Mouse (Mus musculus) hematopoietic stem cell, adult 5-6 weeks (primary cell): ENCODE results near the gene Hbs1l. TPM values are rescaled to one million over a fixed set of nuclear protein-coding genes. Genes with fewer than 3 reads are reported as not detected.
A peak's percentile ranks its signal among the peaks of the same experiment; 100 is the strongest.

Experiments
- ATAC-seq, 2 experiments: fragments of 125-278 bp in 1 of 2; replicated peaks in 1 of 2; 2 replicates each; pipeline ENCODE4 v1.8.0; 2016 to 2017; ENCODE audit warnings: inconsistent platforms in 2 of 2, mild to moderate bottlenecking in 2 of 2, moderate number of reproducible peaks in 2 of 2, low read depth in 1 of 2, moderate TSS enrichment in 1 of 2; ENCODE audit not compliant: low FRiP score in 2 of 2, poor library complexity in 2 of 2, severe bottlenecking in 2 of 2, insufficient read depth in 1 of 2, low TSS enrichment in 1 of 2
- total RNA-seq: library from RNA; stranded (forward); fragments of 172-1452, 232-1000 nt; gene quantifications from 2 replicates; pipeline ENCODE4 v1.2.3, GENCODE M21; 2017

Hbs1l gene
- total RNA-seq, 1 experiment from 2014 or later, result 72.4 TPM

DNA sequence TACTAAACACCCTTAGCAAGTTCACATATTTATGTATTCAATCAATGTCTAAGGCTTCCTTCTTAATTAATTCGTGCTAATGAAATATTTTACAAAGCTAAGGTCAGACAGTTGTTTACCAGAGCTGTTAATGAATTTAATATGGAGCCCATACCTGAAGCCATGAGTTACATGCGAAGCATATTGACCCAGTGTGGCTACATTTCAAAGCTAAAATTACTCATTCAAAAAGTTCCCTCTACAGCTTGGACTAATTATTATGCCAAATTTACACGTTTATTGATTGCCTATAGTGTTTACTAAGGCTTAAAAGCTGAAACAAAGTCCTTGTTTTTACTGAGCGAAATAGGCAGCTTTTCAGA lies 401 bp upstream of the Hbs1l start:
- ATAC-seq, result no peak

DNA sequence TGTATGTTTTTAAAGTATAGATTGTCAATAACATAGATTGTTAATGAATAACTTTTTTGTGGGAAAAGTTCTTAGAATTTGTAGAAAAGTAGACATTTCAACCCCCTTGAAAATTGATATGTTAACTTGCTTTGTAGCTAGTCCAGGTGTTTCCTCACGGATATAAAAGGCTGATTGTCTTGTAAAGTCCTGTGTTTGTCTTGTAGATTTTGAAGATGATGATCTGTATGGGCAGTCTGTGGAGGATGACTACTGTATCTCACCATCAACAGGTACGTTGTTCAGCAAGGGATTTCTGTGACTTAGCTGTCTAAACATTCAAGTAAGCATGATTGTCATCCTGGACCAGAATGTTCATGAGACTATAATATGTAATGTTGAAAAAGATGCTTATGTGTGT lies 3.2 kb downstream of the Hbs1l start:
- no peak for ATAC-seq

DNA sequence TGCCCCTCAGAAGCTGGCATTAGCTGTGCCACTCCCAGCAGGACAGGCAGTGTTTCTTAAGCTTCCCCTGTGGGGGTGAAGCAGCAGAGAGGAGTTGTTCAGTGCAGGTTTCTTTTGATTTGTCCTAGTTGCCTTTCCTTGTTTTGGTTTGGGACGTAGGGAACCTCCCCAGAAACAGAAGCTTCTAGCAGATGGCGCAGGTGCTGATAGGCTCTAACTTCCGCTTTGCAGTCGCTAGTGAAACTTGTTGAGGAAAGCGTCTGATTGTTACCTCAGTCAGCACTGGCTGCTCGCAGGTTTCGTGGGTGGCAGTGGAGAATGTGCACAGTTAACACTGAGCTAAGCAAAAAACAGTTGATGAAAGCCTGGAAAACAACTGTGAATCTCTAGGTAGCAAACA lies 6.0 kb downstream of the Hbs1l start:
- no peak for ATAC-seq

DNA sequence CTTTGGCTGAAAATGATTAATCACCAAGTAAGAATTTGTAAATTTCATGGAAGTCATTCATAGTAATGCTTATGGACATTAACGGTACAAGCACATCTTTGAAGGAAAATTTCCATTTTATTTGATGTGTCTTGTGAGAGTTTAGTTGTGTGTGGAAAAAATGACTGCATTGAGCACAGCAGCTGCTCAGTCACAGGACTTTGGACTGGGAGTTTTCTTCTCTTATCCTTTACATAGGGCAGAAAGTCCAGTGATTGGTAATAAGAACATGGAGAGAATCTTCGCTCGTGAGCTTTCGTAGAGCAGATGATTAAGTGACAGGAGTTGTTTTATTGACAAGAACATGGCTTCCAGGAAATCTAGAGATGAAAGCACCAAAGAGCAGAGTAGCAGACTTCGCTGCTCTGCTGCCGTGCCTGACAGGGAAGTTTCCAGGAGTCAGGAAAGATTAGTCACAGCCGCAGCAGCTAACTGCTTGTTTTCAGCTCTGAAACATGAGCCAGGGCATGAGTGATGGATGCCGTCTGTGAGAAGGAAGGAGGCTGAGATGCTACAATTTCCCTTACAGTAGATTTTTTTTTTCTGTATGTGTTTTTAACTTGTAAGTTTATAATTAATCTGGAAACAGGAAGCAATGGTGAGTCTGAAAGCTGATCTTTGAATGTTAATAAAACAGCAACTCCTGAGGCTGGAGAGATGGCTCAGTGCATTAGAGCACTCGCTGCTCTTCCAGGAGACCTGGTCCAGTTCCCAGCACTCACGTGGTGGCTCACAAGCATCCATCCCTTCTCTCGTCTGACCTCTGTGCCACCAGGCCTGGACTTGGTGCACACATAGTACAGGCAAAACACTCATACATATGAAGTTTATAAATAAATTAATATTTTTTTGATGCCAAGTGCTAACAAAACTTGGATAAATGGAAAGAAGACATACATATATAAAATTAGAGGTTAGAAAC lies 9.2 kb downstream of the Hbs1l start:
- ATAC-seq, result no peak

DNA sequence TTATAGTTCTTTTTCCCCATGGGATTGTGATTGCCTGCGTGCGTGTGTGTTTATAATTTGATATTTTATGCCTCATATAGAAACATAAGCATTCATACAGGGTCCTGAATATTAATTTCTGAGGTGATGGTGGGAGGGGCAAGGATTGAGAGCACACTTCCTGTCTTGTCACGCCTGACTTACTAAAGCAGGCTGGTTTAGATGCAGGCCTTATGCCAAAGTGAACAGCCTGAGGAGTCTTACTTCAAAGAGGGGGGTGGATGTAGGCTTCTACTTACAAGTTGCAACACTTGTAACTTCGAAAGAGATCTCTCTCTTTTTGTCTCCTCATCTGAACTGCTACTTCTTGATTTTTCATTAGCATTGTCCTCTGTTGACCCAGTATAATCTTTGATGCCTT lies 18.0 kb downstream of the Hbs1l start:
- no peak for ATAC-seq

DNA sequence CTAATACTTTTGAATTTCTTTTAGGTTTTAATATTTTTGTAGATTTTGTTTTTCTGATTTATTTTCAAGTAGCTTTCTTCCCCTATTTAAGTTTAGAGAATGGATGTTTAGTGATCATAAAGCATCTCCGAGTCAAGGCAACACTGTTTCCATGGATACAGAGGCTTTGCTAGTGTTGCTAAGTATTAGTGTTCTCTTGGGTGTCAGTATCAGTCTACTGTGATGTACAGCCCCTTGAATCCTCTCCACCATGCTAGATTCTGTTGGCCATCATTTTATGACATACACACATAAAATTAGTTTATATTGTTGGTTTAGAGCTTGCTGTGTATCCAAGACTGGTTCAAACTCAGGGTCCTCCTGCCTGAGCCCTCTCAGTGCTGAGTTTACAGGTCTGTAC lies 20.3 kb downstream of the Hbs1l start:
- ATAC-seq, result no peak

DNA sequence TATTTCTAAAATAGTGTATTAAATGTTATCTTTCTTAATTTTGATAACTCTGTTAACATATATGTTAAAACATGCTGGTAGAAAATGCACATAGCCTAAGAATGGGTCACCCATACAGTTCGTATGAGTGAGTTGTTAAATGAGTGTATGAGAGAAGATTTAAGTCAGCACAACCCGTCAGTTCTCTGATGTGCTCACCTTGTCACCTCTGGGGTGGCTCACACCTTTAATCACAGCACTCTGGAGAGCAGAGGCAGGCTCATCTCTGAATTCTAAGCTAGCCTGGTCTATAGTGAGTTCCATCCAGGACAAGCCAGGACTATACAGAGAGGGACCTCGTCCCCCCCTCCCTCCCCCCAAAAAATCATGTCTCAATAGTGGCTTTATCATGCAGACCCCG lies 22.5 kb downstream of the Hbs1l start:
- ATAC-seq, result no peak

DNA sequence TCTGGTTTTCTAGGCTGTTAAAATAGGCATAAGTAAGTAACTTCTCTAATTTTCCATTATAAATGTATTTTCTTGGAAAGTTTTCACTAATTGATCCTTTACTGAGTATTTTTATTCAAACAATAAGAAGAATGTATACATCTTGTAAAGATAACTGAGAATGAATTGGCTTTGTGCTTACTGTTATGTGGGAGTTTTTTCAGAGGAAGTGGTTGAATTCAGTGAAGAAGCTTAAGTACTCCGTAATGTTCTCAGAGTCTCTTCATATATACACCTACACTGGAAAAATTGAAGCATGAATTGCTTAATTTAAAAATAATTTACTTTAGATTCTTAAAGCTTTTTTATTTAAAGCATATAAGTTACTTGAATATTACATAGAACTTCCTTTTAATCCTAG lies 23.2 kb downstream of the Hbs1l start:
- ATAC-seq, result no peak

DNA sequence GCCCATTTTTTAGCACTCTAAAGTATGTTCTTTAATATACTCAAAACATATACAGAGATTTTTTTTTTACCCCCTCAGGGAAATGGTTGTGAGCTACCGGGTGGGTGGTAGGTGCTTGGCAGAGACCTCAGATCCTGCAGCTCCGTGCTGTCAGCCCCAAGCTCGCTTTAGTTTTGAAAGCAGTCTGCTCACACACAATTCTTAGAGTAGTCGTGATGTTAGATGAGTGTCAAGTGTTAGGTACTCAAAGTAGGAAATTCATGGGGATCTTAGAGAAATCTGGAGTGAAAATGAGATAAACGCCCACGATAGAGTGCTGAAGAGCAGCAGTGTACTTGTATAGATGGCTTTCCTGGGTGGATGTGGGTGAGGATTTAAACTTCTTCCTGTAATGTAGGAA lies 24.8 kb downstream of the Hbs1l start:
- ATAC-seq, result no peak

DNA sequence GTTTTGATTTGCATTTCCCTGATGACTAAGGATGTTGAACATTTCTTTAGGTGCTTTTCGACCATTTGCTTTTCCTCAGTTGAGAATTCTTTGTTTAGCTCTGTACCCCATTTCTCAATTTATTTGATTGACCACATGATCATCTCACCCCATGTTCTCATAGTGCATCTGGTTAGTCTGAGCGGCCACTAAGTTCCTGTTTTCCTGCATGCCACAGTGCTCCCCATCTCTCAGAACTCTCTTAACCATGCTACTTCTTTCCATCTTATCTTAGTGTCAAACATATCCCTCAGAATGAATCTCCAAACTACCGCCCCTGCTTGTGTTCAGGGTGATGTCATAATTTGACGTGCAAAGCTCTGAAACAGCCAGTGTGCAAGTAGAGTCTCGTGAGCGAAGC lies 30.6 kb downstream of the Hbs1l start:
- ATAC-seq, result no peak

DNA sequence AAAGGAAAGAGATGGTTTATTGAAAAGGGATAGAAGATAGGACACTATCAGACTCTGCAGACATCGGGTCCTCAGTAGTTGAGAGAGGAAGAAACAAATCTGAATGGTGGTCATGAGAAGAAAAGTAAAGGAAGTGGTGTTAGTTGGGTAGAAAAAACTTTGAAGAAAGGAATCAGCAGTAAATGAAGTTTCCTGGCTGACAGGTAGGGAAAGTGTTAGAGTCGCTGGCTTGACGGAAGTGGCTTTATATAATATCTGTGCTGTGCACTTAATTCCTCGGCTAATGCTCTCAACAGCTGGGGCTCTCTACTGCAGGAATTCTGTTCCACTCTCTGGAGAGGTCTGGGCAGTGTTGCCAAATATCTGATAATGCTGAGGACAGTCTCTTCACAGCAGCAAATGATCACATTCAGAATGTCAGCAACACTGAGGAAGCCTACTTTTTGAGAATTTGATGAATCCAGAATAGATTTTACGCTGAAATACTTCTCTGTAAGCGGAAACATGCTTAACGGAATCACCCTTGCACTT lies 31.9 kb downstream of the Hbs1l start:
- no peak for ATAC-seq

DNA sequence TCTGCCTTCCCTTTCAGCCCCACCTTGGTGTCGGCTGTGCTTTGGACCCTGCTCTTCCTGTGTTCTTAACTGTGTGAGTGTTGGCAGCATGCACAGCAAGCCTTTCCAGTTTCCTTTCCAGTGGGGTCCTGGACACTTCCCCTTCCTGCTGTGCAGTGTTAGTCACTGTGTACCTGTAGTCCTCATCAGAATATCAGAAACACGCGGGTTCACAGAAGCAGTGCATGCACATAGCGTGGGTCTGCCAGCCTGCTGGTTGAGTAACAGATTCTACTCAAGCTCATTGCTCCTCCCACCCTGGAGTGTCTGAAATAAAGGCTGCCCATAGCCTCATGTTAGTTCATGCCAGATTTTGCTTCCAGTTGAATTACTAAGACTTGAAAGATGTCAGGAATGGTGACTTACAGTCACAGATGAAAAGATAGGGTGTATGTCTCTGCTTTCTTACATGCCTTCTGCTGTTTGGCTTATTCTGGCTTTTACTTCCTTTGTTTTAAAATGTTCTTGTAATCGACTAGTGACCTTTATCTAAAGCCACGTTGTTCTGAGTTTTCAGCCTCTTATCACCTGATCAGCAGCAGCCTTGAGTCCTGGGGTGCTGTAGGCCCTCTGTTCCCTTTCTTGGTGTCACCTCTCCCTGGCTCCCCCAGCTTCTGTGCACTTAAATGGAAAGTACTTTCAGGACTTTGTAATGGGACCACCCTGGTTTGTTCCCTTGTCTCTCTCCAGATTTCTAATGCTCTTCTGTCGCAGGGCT lies 38.7 kb downstream of the Hbs1l start:
- ATAC-seq, result peak; percentile 17 to 32; a peak in 2 of 4 replicates

DNA sequence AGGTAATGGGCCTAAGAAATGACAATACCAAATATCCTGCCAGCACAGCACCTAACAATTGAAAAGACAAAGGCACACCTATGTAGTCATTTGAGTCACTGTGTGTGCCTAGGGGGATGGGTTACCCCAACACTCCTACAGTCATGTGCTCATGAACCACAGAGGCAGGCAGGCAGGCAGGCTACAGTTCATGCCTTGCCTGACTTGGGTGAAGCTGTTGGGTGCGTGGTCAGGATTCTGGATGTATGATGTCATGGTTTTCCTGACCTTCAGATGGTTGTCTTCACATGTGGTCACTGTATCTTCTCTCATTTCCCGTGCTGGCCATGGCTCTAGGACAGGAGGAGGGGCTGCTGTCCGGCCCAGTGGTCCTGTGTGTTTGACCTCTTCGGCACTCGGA lies 39.8 kb downstream of the Hbs1l start:
- ATAC-seq, result no peak

DNA sequence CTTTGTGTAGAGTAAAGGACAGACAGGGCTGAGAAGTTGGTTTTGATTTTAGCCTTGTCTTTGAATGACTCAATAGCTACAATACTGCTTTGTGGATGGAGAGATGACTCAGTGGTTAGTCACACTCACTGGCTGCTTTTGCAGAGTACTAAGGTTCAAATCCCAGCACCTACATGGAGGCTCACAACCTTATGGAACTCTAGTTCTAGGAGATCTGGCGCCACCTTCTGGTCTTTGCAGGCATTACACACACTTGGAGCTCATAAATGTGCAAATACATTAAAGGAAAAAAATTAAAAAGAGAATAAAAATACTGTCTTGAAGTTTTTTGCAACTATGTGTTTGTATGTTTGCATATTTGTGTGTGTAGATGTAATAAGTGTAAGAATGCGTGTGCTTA lies 41.4 kb downstream of the Hbs1l start:
- no peak for ATAC-seq

DNA sequence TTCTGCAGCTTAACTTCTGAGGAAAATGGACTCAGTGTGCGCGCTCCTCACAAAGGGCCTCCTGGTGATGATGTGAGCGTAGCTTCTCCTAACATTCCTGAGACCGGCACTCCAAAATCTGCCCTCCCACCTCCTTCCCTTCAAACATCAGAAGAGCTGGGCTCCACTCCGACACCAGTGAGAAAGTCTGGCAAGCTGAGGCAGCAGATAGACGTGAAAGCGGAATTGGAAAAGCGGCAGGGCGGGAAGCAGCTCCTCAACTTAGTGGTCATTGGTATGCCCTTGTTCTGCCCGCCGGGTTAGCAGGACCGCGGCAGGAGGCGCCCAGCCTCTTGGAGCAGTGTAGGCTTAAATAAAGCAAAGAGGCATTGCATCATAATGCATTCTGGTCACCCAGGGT lies 45.9 kb downstream of the Hbs1l start:
- no peak for ATAC-seq

DNA sequence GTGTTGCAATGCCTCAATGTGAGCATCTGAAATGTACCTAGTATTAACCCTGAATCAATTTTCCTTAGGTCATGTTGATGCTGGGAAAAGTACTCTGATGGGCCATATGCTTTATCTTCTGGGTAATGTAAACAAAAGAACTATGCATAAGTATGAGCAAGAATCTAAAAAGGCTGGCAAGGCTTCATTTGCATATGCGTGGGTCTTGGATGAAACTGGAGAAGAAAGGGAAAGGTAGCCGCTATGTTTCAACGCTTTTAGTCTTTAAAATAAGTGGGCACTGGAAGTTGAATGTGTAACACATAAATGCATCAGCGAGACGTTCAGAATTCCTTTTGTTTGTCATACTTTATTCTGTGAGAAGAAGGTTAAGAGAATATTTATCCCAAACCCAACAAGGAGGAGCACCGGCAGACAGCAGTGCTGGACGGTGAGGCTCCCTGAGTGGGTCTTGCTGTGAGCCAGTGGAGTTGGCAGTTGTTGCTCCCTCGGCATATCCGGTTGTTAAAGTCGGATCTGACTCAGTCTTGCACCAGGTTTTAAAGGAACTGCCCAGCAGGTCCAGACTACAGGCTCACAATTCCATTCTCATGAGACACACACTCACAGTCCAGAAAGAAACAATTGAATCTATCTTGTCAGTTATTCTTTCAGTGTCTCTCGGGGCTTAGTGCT lies 46.7 kb downstream of the Hbs1l start:
- ATAC-seq, result no peak

DNA sequence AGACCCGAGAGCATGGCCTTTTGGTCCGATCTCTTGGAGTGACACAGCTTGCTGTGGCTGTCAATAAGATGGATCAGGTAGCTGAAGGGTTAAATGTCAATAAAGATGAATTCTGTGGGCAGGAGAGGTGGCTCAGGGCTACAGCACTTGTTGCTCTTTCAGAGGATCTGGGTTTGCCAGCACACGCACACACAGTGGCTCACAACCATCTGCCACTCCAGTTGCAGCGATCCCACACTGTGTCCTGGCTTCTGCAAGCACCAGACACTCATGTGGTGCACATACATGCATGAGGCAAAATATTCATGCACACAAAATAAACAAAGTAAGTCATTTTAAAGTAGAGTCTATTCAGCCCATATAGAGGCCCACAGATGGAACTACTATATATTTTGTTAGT lies 51.6 kb downstream of the Hbs1l start:
- no peak for ATAC-seq

DNA sequence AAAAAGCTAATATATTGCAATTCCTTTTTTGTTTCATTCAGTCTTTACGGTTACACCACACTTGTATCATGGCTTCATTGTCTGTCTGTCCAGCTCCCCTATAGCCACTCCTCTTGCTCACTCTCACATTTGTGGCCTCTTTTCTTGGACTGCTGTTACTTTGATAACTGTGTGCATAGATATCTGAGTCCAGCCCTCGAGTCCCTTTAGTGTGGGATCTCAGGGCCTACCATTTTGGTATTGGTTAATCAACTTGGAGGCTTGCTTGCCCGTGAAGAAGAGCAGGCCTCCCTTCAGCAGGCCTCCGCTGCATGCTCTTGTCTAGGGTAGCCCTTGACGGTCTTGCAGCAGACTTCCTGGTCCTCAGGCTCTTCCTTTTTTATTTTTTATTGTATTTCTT lies 53.7 kb downstream of the Hbs1l start:
- ATAC-seq, result no peak
